Mouse (Mus musculus) olfactory bulb, adult 2 months (tissue): ENCODE results near the gene Atp12a. TPM values are rescaled to one million over a fixed set of nuclear protein-coding genes. Genes with fewer than 3 reads are reported as not detected.

ENCODE experiments used
- H3K27ac ChIP-seq: fragments of 200-500 bp; 2 replicates; pipeline ENCODE4 v1.5.1; 2012; ENCODE audit warnings: low read depth, low read length; ENCODE audit not compliant: insufficient read depth
- H3K4me1 ChIP-seq: fragments of 200-500 bp; 2 replicates; pipeline ENCODE4 v1.6.1; 2012; ENCODE audit warnings: low read length; ENCODE audit not compliant: control insufficient read depth, insufficient read depth
- H3K4me3 ChIP-seq: fragments of 200-500 bp; 2 replicates; pipeline ENCODE4 v1.5.1; 2012; ENCODE audit warnings: mild to moderate bottlenecking, low read depth, low read length, moderate library complexity; ENCODE audit not compliant: insufficient read depth
- CTCF ChIP-seq: fragments of 200-500 bp; IDR thresholded peaks from 2 replicates; pipeline ENCODE4 v1.5.1; 2012; ENCODE audit warnings: low read depth, mild to moderate bottlenecking, low read length, moderate library complexity; ENCODE audit not compliant: insufficient read depth
- POLR2A ChIP-seq: fragments of 200-500 bp; IDR thresholded peaks from 2 replicates; pipeline ENCODE4 v1.6.1; 2012; ENCODE audit warnings: mild to moderate bottlenecking, low read depth, low read length, moderate library complexity; ENCODE audit not compliant: insufficient read depth
- WGBS: fragments of 180-500 bp; shearing (Covaris S2); methylation state at CpG from one replicate; pipeline ENCODE4 v1.1.7; 2018; 5-methylcytosine and 5-hydroxymethylcytosine counted together
- polyA plus RNA-seq: library from polyadenylated mRNA; stranded (reverse); fragments of >200 nt; gene quantifications from 2 replicates; pipeline ENCODE4 v1.2.4, GENCODE M21; 2012; ENCODE audit warnings: low replicate concordance; ENCODE audit not compliant: missing spikeins, insufficient read depth, insufficient read length

The Atp12a gene
- polyA plus RNA-seq, 1 experiment = not detected

DNA sequence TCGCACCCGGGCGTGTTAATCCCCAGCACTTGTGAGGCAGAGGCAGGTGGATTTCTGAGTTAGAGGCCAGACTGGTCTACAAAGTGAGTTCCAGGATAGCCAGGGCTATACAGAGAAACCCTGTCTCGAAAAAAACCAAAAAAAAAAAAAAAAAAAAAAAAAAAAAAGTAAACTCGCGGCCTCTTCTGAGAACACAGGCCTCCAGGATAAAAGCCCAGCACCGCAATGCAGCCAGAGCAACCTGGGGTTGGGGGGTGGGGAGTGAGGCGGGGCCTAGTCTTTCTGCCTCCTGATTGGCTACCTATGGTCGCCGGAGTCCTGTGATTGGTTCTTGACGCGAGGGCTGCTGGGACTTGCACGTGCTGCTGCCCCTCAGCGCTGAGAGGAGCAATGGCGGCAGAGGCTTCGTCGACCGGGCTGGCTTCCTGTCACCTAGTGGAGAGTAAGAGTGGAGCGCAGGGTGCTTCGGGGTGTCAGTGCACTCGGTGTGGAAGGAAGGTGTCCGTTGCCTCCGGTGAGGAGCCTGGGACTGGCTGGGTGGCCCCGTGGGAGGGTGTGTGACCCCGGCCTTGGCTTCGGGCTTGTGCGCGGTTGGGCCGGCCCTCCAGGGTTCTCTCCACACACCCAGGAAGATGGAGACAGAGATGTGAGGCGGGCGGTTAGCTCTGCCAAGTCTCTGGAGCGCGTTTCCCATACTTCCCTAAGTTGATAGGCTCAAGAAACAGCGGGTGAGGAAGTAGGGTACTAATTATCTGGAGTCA lies 37.6 kb downstream of the Atp12a start, which contains the start of gene Rnf17:
Gene Rnf17 (plus strand): TSS at position 271 of the 761 bp plus-strand sequence.
- Histone ChIP-seq H3K4me1 (0 out of 2 replicates have a peak, but pooled peaks cover 3% of the 10 kb centered on the region), H3K4me3 (peak within 1 kb of the TSS; percentile 34), H3K27ac (no peak within 1 kb of the TSS)
- WGBS = 65% methylated on average over 34 of the region's 34 CpGs
- TF ChIP-seq CTCF (no peak), POLR2A (no peak)

GRCm38 (mm10) chr14:56403072-56403375 lies 38.2 kb downstream of the Atp12a start:
- Histone ChIP-seq H3K4me3 (no peak overlapping the region), H3K4me1 (0 out of 2 replicates have a peak, but pooled peaks cover 3% of the 10 kb centered on the region), H3K27ac (no peak overlapping the region)
- WGBS = 58% methylated on average over 2 of the region's 2 CpGs
- no peak for TF ChIP-seq POLR2A
- TF ChIP-seq CTCF = no peak

Other genes starting within 250 kb of the Atp12a start
- not detected in 2 replicates for gene Gzme, start 244.4 kb upstream of the Atp12a start, polyA plus RNA-seq
- gene Gzmd, start 232.5 kb upstream of the Atp12a start, polyA plus RNA-seq = not detected in 2 replicates
- gene Gzmg, start 205.5 kb upstream of the Atp12a start, polyA plus RNA-seq = not detected in 2 replicates
- not detected in 2 replicates for gene Gzmn, start 190.5 kb upstream of the Atp12a start, polyA plus RNA-seq
- gene Gzmf, start 153.7 kb upstream of the Atp12a start, polyA plus RNA-seq = not detected in 2 replicates
- gene Gzmc, start 130.4 kb upstream of the Atp12a start, polyA plus RNA-seq = not detected in 2 replicates
- not detected in 2 replicates for gene Gzmb, start 102.8 kb upstream of the Atp12a start, polyA plus RNA-seq
- not detected in 2 replicates for gene Rnf17, start 37.5 kb downstream of the Atp12a start, polyA plus RNA-seq
- gene Cenpj, start 210.4 kb downstream of the Atp12a start, polyA plus RNA-seq = not detected in 2 replicates
- 71.6 TPM in 1 of 2 replicates, not detected in the other for gene Parp4, start 210.6 kb downstream of the Atp12a start, polyA plus RNA-seq